Mouse (Mus musculus): Measurements from ENCODE around the gene Adamtsl4.

- TF ChIP-seq CTCF (IDR thresholded peaks at IDR 0.05) (no peak), EP300 (IDR thresholded peaks at IDR 0.05; ENCODE audit: insufficient read depth, low read depth, low read length) (no peak), POLR2A (IDR thresholded peaks at IDR 0.05; ENCODE audit: insufficient read depth, low read depth, low read length) (no peak)
These were observed 2.9 kb downstream of the Adamtsl4 start for GRCm38 (mm10) chr3:95684846-95685245.
